Mouse (Mus musculus) lung, postnatal 10 days (tissue): ENCODE results near the gene Galm.

ENCODE experiments used
- DNase-seq: peaks from one replicate; pipeline ENCODE4 v3.0.0; 2021

Gene Galm

DNA sequence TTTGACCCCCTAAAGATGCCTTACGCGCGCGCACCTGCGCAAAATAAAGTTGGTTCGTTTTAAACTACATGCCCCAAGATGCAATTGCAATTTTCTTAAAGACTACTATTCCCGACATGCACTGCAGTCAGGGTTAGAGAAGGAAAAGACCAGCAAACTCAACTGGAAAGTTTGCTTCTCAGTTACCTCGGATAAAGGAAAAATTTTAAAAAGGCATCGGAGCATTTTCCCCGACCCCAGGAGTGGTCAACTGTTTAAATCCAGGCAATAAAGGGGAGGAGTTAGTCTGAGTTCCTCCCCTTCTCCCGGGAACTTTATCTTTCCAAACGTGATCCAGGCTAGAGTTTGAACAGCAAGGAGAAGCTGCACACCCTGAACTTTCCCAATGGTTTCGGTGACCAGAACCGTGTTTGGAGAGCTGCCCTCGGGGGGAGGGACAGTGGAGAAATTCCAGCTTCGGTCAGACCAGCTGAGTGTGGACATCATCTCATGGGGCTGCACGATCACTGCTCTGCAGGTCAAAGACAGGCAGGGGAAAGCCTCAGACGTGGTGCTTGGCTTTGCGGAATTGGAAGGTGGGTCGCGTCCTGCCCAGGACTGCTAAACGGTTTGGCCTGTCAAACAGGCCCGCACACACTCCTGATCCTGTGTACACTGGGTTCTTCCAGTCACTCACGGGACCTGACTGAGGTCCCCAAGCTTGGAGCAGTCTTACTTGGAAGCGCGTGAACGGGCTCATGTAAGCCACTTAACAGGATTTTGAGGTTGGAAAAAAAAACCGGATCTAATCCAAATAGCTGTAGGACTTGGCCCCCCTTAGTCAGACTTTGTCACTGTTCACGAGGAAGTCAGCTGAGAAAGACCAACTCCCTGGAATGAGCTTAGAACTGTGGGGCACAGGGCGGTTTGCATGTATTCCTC lies at the start of gene Galm:
Gene Galm (plus strand): TSS at position 141 of the 921 bp plus-strand sequence.
- DNase-seq: peak; percentile 83

DNA sequence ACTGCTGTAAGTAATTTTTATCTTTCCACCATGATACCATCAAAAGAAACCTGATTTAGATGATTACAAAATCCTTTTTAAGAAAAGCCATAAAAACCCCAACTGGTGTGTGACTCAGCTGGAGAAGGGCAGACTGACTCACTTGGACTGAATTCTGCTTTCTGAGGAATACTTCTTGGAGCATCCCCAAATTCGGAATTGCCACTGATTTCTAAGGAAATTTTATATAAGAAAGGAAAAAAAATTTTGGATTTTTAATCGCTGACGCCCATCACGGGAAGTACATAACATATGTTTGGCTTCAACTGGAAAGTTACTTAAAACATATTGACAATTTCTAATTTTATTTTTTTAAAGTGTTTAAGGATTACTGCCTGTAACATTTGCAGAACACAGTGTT lies 48.5 kb upstream of the Galm start:
- DNase-seq: no peak

DNA sequence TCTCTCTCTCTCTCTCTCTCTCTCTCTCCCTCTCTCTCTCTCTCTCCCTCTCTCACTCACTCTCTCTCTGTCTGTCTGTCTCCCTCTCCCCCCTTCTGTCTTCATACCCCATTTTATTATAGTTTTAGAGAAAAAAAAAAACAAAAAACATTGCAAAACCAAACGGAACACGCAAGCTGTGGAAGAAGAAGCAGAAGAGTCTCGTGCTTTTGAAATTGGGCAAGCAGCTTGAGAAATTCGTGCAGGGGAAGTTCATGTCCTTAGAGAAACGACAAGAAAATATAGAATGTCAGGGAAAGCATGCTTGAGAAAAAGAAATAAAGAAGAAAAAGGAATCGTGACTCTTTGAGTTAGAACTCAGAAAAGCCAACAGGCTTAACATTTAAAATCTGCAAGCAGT lies 44.0 kb upstream of the Galm start:
- DNase-seq: no peak

DNA sequence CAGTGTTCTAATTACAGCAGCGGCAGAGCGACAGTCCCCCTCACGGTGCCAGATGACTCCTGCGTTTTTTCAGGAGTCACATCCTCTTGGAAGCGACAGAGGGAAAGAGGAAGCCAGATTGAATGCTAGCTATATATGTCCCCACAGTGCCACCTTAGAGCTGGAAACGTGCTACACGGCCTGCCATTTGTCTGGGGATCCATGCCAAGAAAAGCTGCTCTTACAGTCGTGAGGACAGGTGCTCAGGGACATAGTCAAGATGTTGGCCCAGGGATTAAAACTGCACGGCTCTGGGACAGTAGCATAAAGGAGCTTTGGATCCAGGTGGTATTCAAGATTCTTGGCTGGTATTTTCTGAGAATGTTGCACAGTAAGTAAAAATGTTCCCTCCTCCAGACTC lies 42.8 kb upstream of the Galm start:
- no peak for DNase-seq

DNA sequence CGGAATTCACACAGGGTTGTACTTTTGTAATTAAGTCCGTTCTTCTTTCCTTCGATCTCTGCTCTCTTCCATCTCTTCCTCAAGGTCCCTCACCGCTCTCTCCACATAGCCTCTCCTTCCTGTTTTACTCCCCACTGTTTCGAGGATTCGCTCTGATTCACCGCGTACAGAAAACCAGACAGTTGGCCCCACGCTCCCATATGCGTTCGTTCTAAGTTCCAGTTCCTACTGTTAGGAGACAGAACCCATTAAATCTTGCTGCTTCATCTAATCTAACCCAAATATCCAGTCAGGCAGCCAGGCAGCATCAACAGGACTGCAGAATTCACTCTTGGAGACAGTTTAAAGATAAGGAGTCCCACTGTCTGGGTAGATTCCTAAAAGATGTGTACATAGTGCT lies 40.7 kb upstream of the Galm start:
- DNase-seq: no peak

DNA sequence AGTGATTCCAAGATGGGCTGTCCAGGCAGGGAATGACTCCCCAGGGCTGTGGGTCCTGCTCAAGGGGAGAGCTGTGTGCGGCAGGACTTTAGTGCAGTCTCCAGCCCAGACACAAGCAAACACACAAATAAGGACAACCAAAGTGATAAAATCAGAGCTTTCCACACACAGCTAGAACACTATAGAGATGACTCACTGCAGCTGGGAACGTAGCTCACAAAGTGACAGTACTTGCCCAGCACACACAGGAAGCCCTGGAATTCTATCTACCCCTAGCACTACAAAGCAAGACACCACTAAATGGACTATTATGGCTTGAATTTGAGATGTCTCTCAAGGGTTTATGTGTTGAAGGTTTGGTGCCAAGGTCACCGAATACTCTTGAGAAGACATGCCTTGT lies 39.1 kb upstream of the Galm start:
- DNase-seq: no peak

DNA sequence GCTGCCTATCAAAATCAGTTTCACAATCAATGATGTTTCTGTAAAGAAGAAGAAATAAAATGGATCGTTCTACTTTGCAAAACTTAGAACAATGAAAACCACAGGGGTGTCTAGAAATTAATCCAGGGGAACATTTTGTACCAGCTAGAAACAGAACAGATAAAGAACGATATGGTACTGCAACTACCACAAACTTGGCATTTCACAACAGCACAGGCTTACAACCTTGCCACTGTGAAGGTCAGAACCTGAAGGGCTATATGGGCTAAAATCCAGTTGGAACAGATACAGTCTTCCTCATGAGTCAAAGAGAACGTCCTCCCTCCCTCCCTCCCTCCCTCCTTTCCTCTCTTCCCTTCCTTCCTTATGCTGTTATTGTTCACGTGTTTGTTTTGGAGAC lies 36.7 kb upstream of the Galm start:
- no peak for DNase-seq

DNA sequence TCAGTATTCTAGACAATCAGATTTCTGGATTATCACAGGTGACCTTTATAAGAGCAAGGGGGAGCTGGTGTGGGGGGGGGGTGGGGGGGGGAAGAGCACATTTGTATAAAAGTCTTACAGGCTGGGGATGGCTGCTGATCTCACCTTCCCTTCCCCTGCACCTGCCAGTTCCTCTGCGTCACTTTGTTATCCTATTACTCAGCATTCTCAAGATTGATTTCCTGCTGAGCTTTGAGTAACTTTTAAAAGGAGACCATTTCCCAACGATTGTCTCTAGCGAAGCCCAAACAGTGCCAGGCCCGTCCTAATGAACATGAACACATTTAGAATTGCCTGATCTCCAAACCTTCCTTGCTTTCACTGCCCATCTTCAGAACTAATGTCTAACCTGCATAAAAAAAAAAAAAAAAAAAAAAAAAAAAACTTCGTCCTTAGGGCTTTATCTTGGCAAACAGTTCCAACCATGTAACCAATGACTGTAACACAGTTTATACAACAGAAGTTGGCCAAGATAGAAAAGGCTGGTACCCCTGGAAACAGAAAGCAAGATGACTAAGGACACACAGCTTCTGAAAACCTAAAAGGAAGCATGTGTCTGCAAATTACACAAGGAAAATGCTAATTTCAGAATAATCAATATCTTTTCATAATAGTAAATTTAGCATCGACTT lies 35.3 kb upstream of the Galm start:
- no peak for DNase-seq

DNA sequence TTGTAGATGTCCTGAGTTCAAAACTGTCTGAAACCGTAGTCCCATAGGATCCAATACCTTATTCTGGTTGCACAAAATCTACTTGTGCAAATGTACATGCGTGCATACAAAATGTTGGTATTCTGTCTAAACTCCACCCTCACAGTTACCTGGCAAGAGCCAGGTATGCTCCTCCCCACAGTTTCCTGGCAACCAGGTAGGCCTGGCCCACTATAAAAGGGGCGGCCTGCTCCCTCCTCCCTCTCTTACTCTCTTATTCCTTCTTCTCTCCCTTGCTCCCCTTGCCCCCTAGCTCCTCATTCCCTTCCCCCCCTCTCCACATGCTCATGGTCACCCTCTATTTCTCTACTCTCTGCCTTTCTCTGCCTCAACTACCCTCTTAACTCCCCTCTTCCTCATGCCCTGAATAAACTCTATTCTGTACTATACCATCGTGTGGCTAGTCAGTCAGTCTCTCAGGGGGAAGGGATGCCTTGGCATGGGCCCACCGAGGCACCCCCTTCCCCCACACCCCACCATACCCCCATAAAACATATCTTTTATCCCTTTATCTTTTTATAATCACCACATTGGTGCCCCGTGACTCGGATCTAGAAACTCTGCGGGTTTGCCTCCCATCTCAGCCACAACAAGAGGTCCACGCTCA lies 31.9 kb upstream of the Galm start:
- peak; percentile 27 for DNase-seq

DNA sequence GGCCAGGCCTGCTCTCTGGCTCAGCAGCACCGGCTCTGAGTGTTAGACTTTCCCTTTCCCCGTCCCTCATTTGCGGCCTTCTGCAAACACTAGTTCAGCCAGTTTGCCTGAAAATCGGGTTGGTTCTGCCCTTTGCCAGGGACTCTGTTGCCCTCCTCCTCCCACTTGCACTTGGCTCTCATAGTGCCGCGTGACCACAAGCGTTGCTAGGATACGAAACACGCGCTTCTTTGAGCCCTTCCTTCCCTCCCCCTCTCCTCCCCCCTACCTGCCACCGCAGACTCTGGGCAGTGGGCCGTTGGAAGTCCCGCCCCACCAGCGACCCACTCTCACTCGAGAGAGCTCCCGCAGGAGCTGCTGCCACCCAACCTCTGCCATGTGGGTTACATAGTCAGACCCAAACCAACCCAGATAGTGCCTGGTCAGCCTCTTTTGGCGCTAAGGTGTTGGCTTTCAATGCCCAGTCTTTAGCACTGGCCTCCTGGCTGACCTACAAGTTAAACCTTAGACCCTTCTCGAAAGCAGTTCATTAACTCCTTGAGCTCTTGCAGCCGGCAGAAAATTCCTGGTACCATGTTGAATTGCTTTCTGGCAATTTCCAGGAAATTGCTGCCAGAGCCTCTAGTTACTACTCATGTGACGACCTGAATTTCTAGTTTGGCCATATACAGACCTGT lies 31.1 kb upstream of the Galm start:
- DNase-seq: peak; percentile 77

DNA sequence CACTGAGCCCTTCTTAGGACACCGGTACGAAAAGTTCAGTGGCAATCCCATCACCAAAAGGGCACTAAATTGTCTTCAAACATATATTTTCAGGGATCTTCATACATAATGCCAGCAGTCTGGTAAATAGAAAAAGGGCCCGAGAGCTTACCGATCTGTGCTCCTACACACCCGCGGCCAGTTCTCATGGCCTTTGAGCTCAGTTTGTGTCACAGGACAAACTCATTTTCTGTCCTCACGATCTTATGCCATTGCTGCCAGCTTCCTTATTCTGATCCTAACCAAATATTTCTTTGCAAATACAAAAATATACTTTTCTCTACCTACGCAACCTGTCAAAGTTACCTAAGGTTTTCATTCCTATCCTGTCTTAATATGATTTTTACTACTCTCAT lies 30.6 kb upstream of the Galm start:
- DNase-seq: no peak

DNA sequence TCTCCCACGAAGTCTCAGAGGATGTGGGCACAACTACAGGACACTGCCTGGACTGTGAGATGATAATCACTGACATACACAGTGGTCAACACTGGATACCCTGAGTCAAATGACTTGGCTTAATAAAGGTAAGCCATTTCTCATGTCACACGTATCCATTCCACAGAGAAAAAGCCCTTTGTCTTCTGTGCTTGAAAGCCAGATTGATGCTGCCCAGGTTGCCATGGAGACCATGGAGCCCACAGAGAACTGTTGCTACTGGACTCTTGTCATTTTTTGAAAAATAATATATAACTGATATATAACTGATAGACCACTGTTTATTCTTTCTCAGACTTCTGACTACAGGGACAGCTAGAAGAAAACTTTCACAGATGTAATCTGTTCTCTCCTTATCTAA lies 30.1 kb upstream of the Galm start:
- DNase-seq: no peak

DNA sequence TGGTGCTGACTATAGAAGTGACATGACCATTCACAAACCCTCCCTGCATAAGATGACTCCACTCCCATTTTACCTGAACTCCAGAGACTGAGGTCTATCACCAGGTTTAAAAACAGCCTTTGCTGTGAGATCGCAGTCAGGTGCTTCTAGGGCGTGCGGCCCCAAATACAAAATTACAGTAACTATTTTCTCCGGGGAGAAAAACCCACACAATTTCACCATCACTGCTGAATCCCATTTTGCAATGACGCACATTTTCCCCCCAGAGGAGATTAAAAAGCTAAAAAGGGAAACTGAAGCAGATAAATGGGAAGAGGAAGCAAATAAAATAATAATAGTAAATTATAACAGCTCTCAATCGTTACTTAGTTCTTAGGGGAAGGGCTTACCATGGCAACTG lies 27.4 kb upstream of the Galm start:
- no peak for DNase-seq

DNA sequence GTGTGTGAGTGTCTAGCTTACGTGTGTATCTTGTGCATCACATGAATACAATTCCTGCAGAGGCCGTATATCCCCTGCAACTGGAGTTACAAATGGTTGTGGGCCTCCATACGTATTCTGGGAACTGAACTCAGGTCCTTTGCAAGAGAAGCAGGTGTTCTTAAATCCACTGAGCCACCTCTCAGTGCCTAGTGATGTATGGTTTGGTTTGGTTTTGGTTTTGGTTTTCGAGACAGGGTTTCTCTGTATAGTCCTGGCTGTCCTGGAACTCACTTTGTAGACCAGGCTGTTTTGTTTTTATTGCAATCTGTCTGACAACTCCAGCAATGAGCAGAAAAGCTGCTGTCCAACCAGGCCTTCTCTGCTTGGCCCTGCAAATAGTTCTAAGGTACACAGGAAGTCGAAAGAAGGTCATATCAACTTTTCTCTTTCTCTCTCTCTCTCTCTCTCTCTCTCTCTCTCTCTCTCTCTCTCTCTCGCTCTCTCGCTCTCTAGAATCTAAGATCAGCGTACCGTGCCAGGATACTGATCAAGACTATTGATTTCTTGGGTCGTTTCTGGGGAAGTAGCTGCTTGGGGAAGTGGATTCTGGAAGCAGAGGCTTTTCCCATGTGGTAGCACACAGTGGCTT lies 21.8 kb upstream of the Galm start:
- no peak for DNase-seq

DNA sequence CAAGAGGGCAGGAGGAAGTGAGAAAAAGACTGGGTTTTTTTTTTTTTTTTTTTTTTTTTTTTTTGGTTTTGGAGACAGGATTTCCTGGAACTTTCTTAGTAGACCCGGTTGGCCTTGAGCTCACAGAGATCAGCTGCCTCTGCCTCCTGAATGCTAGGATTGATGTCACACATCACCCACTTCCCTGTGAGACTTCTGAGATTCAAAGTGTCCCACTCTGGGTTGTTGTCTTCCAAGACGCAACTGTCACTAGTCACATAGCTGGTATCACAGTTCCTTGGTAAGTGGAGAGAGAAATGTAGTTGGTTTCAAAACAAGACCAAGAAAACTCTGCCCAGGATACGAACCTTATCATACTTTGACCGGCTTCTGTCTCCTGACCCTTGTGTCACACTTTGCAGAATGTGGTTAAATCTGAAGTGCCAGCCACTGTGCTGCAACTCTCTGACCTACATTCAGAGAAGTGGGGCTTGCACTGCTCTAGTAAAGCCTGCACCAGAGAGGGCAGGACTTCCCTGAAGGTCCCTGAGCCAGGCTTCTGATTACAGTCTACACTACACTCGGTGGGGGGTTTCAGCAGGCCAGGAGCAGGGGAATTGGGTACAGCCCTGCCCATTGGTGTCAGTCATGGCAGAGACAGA lies 14.5 kb upstream of the Galm start:
- peak; percentile 18 for DNase-seq

DNA sequence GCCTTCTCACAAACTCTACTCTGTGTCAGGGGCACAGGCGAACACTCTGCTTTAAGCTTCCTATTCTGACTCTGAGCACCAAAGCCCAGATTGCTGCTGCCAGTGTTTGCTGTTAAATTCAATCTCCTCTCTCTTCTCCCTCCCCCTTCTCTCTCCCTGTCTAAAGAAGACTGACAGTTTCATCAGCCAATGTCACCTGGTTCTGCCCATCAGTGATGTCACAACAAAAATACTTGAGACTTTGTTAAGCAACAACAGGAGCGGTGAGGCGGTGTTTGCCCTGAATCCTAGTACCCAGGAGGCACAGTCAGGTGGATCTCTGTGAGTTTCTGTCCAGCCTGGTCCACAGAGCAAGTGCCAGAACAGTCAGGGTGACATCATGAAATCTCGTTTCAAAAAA lies 13.8 kb upstream of the Galm start:
- peak; percentile 11 for DNase-seq

DNA sequence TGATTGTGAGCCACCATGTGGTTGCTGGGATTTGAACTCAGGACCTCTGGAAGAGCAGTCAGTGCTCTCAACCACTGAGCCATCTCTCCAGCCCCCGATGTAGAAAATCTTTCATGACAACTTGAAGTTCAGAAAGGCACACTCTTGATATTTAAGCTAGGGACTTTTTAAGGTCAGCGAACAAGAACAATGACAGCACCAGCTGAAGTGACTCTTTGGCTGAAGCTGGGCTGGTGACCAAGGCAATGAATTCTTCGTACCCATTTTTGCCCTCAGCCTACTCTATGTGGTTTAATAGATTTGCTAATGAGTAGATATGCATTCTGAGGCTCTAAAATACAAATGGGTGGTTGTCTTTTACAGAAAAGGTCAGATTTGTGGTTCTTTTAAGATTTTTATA lies 6.9 kb upstream of the Galm start:
- DNase-seq: no peak

DNA sequence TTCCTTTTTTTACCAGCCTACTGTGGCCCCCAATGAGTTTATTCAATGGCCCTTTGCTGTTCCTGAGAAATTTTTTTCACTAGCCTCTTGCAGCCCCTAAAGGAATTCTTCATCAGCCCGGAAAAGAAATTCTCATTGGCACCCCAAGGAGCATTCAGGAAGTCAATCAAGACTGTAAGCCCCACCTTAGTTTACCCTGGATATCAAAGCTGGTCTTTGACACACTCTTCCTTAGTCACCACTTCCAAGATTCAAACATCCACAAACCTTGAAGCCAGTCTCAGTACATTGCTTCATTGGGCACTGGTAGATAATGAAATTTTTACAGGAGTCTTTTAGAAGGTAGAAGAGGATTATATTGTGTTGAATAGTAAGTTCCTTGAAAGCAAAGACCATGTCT lies 5.4 kb upstream of the Galm start:
- DNase-seq: no peak

DNA sequence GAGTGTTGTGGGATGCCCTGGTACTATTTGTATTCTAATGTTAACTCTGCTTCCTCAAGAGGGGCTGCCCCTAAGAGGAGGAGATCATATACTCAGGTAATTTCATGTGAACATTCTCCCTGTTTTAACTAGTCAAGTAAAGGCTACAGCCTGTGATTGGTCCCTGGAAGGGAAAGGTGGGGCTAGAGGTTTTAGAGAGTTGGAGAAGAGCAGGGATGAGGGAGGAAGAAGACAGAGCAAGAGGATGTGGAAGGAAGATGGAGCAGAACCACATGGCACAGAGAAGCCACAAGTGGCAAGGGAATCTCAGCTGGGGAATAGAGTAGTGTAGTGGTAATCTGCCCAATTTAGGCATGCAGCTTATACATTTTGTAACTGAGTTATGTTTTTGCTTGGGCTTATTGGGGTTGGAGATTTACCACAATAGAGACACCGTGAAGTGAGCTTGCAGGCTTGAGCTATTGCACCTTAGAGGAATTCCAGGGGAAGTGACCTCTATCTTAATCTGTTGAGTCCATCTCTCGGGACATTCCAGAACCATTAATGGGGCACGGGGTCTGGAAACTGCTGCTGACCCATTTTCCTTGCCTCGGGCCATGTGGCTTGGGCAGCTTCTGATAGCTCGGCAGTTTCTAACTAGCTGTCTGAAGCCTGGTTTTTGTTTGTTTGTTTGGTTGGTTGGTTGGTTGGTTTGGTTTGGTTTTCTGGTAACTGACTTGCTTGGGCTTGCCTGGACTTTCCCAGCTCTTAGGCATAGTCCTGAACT lies 2.1 kb upstream of the Galm start:
- DNase-seq: no peak

DNA sequence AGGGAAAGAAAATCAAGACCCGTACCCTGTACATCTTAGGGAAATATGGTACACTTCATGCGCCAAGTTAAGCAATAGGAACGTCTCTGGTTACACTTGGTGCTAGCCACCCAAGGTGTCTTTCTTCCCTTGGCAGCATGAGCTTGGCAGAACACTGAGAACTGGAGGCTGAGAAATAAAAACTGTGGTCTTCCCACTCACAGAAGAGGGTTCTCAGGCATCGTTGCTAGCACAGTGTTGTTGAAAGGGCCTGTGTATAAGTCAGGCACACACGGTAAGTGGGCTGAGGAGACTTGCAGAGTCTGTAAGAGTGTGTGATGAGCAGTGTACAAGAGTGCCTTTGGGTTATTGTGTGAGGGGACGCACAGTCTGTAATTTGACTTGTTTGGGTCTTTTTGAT lies 1.1 kb upstream of the Galm start:
- no peak for DNase-seq

DNA sequence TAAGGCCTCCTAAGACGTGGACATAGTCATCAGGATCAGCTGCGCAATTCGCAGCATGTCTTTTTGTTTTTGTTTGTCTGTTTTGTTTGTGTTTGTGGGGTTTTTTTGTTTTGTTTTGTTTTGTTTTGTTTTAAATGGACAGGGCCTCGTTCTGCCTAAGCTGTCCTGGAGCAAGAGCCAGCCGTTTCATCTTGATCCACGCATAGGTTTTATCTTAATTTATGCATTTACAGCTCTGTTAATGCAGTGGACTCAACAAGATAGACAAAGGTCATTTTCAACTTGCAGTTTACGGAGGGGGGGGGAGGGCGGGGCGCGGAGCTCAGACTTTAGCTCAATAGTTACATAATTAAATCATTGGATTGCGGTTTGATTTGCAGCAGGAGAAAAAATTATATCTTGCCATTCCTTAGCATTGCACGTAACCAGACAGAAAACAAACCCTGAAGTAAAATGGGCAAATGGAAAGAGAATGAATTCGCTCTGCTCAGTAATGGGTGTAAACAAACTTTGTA lies 1.3 kb downstream of the Galm start:
- no peak for DNase-seq
